Mouse (Mus musculus): Measurements from ENCODE around the gene 8030474K03Rik.
"Not testable (repeated sequence)": the region's sequence is repeated elsewhere in the genome, so short reads cannot be mapped to it uniquely, and the experiment has no call there.

GRCm38 (mm10) chrX:101819980-101820379 lies 25.5 kb downstream of the 8030474K03Rik start:
- not testable (repeated sequence) for TF ChIP-seq CTCF (conservative IDR thresholded peaks at IDR 0.05; ENCODE audit: low read length); NANOG (IDR thresholded peaks at IDR 0.05; ENCODE audit: borderline replicate concordance, low read length)
